Mouse (Mus musculus) CD4-positive, CD25-positive, alpha-beta regulatory T cell, adult 4 months (primary cell): ENCODE results near the gene Tspan18. TPM values are rescaled to one million over a fixed set of nuclear protein-coding genes. Genes with fewer than 3 reads are reported as not detected.

Experiments used
- ATAC-seq: one replicate; pipeline ENCODE4 v1.8.0; 2017
- polyA plus RNA-seq, 2 experiments: library from polyadenylated mRNA; unstranded; fragments of 100-300 nt; shearing (Covaris generic); gene quantifications; one replicate each; pipeline ENCODE4 v1.2.1; 2017

Tspan18 gene
- polyA plus RNA-seq, 2 experiments from 2014 or later, result 0.08 TPM; not detected in 1

GRCm38 (mm10) chr2:93335996-93336395, 1.7 kb upstream of the Tspan18 start:
- no peak for ATAC-seq

GRCm38 (mm10) chr2:93333241-93333816, 976 bp downstream of the Tspan18 start:
- no peak for ATAC-seq

GRCm38 (mm10) chr2:93332277-93332676, 2.0 kb downstream of the Tspan18 start:
- no peak for ATAC-seq

GRCm38 (mm10) chr2:93331121-93331520, 3.2 kb downstream of the Tspan18 start:
- ATAC-seq, result no peak

- no peak for ATAC-seq
Observed at GRCm38 (mm10) chr2:93329120-93329519, 5.2 kb downstream of the Tspan18 start.

- no peak for ATAC-seq
Observed at GRCm38 (mm10) chr2:93327915-93328555, 6.3 kb downstream of the Tspan18 start.

GRCm38 (mm10) chr2:93324681-93325080, 9.6 kb downstream of the Tspan18 start:
- ATAC-seq, result no peak

GRCm38 (mm10) chr2:93321946-93322345, 12.4 kb downstream of the Tspan18 start:
- no peak for ATAC-seq

GRCm38 (mm10) chr2:93320267-93320666, 14.0 kb downstream of the Tspan18 start:
- no peak for ATAC-seq

- ATAC-seq, result no peak
Observed at GRCm38 (mm10) chr2:93319598-93319997, 14.7 kb downstream of the Tspan18 start.

- ATAC-seq, result no peak
Observed at GRCm38 (mm10) chr2:93318781-93319349, 15.4 kb downstream of the Tspan18 start.

- no peak for ATAC-seq
Observed at GRCm38 (mm10) chr2:93313768-93314632, 20.3 kb downstream of the Tspan18 start.

GRCm38 (mm10) chr2:93312458-93312857, 21.8 kb downstream of the Tspan18 start:
- ATAC-seq, result no peak

- ATAC-seq, result no peak
Observed at GRCm38 (mm10) chr2:93309724-93310413, 24.4 kb downstream of the Tspan18 start.

- ATAC-seq, result no peak
Observed at GRCm38 (mm10) chr2:93306898-93307297, 27.4 kb downstream of the Tspan18 start.

- ATAC-seq, result no peak
Observed at GRCm38 (mm10) chr2:93304273-93304634, 30.1 kb downstream of the Tspan18 start.

GRCm38 (mm10) chr2:93303585-93304272, 30.6 kb downstream of the Tspan18 start:
- no peak for ATAC-seq

- ATAC-seq, result no peak
Observed at GRCm38 (mm10) chr2:93303260-93303584, 31.1 kb downstream of the Tspan18 start.

- ATAC-seq, result no peak
Observed at GRCm38 (mm10) chr2:93297656-93298055, 36.6 kb downstream of the Tspan18 start.

- ATAC-seq, result no peak
Observed at GRCm38 (mm10) chr2:93291186-93291926, 42.9 kb downstream of the Tspan18 start.

- no peak for ATAC-seq
Observed at GRCm38 (mm10) chr2:93290345-93291118, 43.8 kb downstream of the Tspan18 start.
